Mouse (Mus musculus) lung, embryonic 15.5 days (tissue): ENCODE measurements around the gene Med25. TPM values are rescaled to one million over a fixed set of nuclear protein-coding genes. Genes with fewer than 3 reads are reported as not detected.
A peak's percentile ranks its signal among the peaks of the same experiment; 100 is the strongest.

Experiments used
- ATAC-seq: fragments of 200-750 bp; cut with Nextera tagmentation; 2 replicates; pipeline ENCODE4 v1.8.0; 2017; ENCODE audit warnings: moderate number of reproducible peaks, borderline replicate concordance; ENCODE audit not compliant: low FRiP score, low TSS enrichment; ENCODE audit errors: extremely low read depth
- H3K27ac ChIP-seq: fragments of 300-500 bp; sonication (generic); 2 replicates; pipeline ENCODE4 v1.5.1; 2015; ENCODE audit warnings: moderate library complexity, mild to moderate bottlenecking, inconsistent platforms
- H3K27me3 ChIP-seq: fragments of 300-500 bp; sonication (generic); 2 replicates; pipeline ENCODE4 v1.6.1; 2015; ENCODE audit warnings: inconsistent platforms
- H3K36me3 ChIP-seq: fragments of 300-500 bp; sonication (generic); 2 replicates; pipeline ENCODE4 v1.6.1; 2015; ENCODE audit warnings: inconsistent platforms
- H3K4me1 ChIP-seq: fragments of 300-500 bp; sonication (generic); 2 replicates; pipeline ENCODE4 v1.6.1; 2015; ENCODE audit warnings: inconsistent platforms
- H3K4me2 ChIP-seq: fragments of 300-500 bp; sonication (generic); 2 replicates; pipeline ENCODE4 v1.6.1; 2015; ENCODE audit warnings: inconsistent platforms, mild to moderate bottlenecking, moderate library complexity
- H3K4me3 ChIP-seq: fragments of 300-500 bp; sonication (generic); 2 replicates; pipeline ENCODE4 v1.5.1; 2015; ENCODE audit warnings: mild to moderate bottlenecking, inconsistent platforms
- H3K9ac ChIP-seq: fragments of 300-500 bp; sonication (generic); 2 replicates; pipeline ENCODE4 v1.6.1; 2015; ENCODE audit warnings: inconsistent platforms
- H3K9me3 ChIP-seq: fragments of 300-500 bp; sonication (generic); 2 replicates; pipeline ENCODE4 v1.6.1; 2016; ENCODE audit warnings: inconsistent platforms
- WGBS: fragments of 180-500 bp; shearing (Covaris S2); methylation state at CpG from one replicate; pipeline ENCODE4 v1.1.7; 2015; 5-methylcytosine and 5-hydroxymethylcytosine counted together
- polyA plus RNA-seq: library from polyadenylated mRNA; unstranded; fragments of >200 nt; fragmentation: Nextera tagmentation; extraction: Ambion mirVana; gene quantifications from 2 replicates; pipeline ENCODE4 v1.2.1, GENCODE M21; 2015

Gene Med25
- polyA plus RNA-seq, 1 experiment from 2014 or later = 97.7 TPM

DNA sequence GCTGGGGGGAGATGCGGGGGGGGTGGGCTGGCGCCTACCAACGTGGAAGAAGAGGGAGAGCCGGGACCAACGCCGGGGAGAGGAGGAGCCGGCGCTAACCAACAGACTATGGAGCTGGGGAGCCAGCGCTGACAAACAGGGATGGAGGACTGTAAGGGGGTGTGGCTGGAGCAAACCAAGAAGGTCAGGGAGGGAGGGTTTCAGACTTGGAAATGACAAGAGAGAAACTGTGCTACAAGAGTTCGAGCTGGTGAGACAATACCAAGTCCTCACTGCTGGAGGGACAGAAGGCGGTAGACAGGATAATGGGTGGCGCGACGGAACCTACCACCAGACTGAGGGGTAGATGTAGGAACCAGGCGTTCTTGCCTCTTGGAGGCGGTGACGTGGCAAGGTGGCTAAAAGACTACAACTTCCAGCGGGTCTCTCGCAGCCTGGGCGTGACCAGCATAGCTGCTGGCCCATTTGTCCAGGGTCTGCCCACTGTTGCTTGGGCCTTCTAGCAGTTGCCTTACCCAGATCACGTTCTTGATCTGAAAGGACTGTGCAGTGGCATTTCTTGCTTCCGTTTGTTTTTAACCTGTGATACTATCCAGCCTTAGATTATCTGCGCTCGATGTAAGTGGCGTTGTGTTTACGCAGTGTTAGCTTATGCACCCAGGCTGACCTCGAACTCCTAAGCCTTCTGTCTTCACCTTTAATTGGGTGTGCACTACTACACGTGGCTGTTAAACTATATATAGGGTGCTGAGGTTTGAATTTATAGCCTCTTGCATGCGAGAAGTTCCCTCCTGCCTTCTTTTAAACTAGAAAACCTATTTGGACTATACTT is 22.6 kb downstream of the Med25 start, which contains the start of gene Ptov1:
Ptov1 (minus strand) TSS at position 92 of the 832 bp plus-strand sequence.
- Histone ChIP-seq H3K36me3 (peaks cover 7% of the 10 kb centered on the region; the same call in 1 of the 2 replicates), H3K4me2 (peak within 1 kb of the TSS; percentile 71), H3K9ac (peak within 1 kb of the TSS; percentile 100), H3K9me3 (no peaks in the 10 kb centered on the region), H3K27ac (peak within 1 kb of the TSS; percentile 100), H3K4me1 (peaks cover 44% of the 10 kb centered on the region), H3K27me3 (no peaks in the 10 kb centered on the region), H3K4me3 (peak within 1 kb of the TSS; percentile 99)
- WGBS = 2% methylated on average over 29 of the region's 29 CpGs
- peak; percentile 93 for ATAC-seq

DNA sequence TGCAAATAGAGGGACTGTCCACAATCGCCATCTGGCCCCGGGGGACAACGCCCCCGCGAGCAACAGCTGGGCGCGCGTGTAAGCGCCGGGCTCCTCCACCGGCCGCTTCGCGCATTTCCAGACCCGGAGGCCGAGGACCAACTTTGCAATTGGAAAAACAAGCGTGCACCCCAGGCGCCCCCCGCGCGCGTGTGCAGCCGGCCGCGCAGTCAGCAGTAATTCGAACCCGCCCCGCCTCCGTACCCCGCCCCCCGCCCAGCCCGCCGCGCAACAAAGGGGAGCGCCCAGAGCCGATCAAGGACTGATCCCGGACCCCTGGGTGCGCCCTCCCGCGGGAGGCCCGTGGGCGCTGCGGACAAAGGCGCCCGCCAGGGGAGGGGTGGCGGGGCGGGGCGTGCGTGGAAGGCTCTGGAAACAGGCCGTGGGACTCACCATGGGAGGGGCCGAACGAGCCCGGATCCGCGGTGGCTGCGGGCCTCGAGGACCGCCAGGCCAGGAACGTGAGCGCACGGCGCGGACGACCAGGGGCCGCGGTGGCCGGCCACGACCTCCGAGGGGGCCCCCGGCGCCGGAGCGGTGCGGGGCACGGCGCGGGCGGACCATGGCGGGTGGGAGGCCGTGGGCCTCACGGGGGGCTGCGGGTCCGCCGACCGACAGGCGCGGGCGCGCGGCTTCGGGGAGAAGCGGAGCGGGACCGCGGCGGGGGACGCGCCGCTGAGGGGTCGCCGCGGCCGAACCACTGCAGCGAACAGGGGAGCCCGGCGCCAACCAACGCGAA is 23.4 kb downstream of the Med25 start:
- peak overlapping the region; percentile 100 for H3K9ac ChIP-seq
- H3K4me3 ChIP-seq = peak overlapping the region; percentile 99
- peaks cover 15% of the 10 kb centered on the region for H3K36me3 ChIP-seq
- H3K27ac ChIP-seq = peak overlapping the region; percentile 100
- H3K4me1 ChIP-seq = peaks cover 52% of the 10 kb centered on the region
- H3K27me3 ChIP-seq = no peaks in the 10 kb centered on the region
- under 1% methylated on average over 105 of the region's 108 CpGs for WGBS
- H3K9me3 ChIP-seq = no peaks in the 10 kb centered on the region
- H3K4me2 ChIP-seq = peak overlapping the region; percentile 71
- peak; percentile 64 for ATAC-seq

DNA sequence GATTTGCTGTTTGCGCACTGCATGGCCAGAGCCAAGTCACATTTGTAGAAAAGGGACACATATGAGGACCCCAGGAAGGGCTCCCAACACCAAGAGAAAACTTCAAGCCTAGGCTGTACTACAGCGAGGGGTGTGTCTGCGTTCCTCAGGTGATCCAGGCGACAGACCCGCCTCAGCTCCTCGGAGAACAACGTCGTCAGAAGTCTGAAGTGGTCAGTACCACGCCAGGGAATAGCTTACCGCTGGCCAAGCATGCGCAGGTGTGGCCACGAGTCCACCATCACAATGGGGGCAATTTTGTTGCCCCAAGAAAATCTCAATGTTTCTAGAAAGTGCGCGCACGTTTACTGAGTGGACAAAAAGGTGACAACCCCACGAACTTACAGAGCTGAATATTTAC is 24.0 kb downstream of the Med25 start:
- 5% methylated on average over 16 of the region's 16 CpGs for WGBS
- Histone ChIP-seq H3K4me1 (peaks cover 53% of the 10 kb centered on the region), H3K9me3 (no peaks in the 10 kb centered on the region), H3K27ac (peak overlapping the region; percentile 100), H3K36me3 (peaks cover 22% of the 10 kb centered on the region), H3K4me3 (peak overlapping the region; percentile 99), H3K9ac (peak overlapping the region; percentile 100), H3K4me2 (peak overlapping the region; percentile 71), H3K27me3 (no peaks in the 10 kb centered on the region)
- ATAC-seq = no peak

DNA sequence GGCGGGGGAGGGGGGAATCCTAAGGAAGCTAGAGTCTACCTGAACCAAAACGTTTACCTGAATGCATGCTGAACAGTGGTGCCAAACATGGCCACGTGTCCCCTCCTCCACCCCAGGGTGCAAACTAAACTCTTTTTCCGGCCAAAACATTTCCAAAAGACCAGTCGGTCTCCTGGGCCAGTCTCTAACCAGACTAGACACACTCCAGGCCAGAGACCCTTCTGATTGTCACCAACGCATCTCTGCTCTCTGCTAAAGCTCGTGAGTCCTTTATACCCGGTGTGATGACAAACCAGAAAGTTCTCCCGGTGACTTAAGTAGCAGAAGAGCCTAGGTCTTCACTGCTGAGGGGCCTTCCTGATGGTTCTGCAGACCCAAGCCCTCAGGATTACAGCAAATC is 24.7 kb downstream of the Med25 start:
- Histone ChIP-seq H3K36me3 (peaks cover 29% of the 10 kb centered on the region), H3K9ac (peak overlapping the region; percentile 100), H3K4me1 (peaks cover 51% of the 10 kb centered on the region), H3K4me3 (peak overlapping the region; percentile 99), H3K27me3 (no peaks in the 10 kb centered on the region), H3K27ac (peak overlapping the region; percentile 100), H3K9me3 (no peaks in the 10 kb centered on the region), H3K4me2 (peak overlapping the region; percentile 71)
- no peak for ATAC-seq
- 25% methylated on average over 9 of the region's 9 CpGs for WGBS

DNA sequence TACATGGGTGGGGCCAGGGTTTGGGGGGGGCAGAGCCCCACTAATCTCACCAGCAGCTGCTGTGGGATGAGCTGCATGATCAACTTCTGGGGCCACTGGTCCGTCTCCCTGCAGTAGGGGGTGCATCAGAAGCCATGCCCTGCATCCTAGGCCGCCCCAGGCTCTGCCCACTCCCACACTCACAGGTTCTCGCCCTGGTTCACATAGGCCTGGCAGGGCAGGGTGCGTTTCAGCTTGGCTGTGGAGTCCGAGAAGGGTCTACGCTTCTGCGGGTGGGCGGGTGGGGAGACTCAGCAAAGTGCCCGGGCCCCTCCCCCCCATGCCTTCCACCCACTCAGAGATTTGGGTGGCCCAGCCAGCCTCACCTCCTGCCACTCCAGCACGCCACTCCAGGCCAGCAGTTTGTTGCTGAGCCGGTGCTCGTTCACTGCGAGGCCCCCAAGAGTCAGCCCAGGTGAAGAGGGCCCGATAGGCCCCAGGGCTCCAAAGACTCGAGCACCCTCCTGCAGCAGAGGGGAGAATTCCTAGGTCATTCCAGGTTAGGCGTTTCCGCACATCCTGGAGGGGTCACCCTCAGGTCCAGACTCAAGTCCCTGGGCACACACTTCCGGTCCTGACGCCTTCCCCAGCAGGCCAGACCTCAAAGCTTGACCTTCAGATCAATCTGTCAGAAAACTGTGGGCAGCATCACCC is 25.4 kb downstream of the Med25 start:
- ATAC-seq = no peak
- H3K36me3 ChIP-seq = peaks cover 35% of the 10 kb centered on the region
- peak overlapping the region; percentile 71 for H3K4me2 ChIP-seq
- H3K27me3 ChIP-seq = no peaks in the 10 kb centered on the region
- peaks cover 55% of the 10 kb centered on the region for H3K4me1 ChIP-seq
- 44% methylated on average over 19 of the region's 19 CpGs for WGBS
- H3K9me3 ChIP-seq = no peaks in the 10 kb centered on the region
- peak overlapping the region; percentile 100 for H3K9ac ChIP-seq
- peak overlapping the region; percentile 99 for H3K4me3 ChIP-seq
- peak overlapping the region; percentile 100 for H3K27ac ChIP-seq

DNA sequence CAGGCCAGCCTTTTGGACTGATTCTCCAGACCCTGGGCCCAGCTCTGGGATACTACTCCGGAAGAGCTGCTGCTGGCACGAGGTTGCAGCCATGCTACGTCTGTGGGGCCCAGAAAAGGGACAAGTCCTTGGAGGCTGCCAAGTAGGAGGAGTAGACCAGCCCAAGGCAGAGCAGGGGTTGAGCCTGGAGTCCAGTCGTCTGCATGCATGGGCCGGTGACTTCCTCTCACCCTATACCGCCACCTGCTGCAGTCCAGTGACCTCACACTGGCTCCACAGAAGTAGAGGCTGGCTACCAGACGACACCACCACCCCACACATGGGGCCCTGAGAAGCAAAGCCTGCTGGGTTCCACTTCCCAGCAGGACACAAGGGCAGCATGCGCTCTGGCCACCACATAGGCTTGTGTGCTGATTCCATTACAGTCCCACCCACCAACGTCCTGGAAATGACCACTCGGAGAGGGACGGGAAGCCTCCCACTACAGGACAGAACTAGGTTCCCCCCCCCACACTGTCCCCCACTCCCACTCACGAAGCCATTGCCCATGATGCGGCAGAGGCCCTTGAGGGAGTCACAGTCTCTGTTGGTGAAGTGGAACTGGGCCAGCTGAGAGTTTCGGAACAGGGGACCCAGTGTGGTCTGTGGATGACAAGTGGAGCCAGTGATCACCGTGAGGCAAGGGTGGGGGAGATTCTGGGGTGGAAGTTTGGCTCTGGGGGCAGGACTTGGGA is 26.1 kb downstream of the Med25 start:
- ATAC-seq = peak; percentile 3; the same call in 1 of the 2 replicates
- H3K27ac ChIP-seq = peak overlapping the region; percentile 100

DNA sequence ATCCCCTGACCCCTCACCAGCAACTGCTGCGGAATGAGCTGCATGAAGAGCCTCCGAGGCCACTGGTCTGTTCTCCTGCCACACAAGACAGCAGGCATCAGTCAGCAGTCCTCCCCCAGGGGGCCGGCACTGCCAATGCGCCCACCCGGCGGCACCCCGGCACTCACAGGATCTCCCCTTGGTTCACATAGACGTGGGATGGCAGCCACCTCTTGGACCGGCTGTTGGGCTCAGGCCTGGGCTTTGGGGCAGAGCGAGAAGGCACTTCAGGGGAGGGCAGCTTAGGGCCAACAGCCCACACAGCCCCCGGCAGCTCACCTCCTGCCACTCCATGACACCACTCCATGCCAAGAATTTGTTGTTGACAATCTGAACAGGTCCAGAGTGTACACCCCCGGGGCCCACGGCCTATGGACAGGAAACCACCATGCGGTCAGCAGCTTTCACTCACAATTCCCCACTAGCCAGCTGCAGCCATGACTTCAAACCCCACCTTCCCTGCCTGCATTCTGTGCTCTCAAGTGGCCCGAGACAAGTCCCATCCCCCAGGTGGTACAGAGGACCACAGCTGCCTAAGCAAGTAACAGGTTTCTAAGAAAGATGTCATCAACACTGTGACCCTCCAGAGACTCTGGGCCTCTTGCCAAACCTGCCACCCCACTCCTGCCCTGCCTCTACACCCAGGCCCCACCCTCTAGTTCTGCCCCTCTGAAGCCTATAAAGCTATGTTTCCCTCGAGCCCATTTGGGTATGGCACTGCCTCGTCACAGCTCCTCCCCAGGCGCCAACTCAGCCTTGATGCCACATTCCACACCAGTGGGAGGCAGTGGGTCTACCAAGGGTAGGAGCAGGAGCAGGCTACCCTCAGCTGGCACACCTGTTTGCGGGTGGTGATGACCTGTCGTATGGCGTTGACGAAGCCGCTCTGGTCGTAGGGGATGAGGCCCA is 27.6 kb downstream of the Med25 start:
- no peak for ATAC-seq
- H3K9me3 ChIP-seq = no peaks in the 10 kb centered on the region
- WGBS = 70% methylated on average over 24 of the region's 24 CpGs
- peaks cover 67% of the 10 kb centered on the region for H3K4me1 ChIP-seq
- no peaks in the 10 kb centered on the region for H3K27me3 ChIP-seq
- H3K36me3 ChIP-seq = peaks cover 43% of the 10 kb centered on the region
- no peak overlapping the region for H3K4me2 ChIP-seq
- no peak overlapping the region for H3K4me3 ChIP-seq
- peak overlapping the region; percentile 25; the same call in 1 of the 2 replicates for H3K27ac ChIP-seq
- peak overlapping the region; percentile 21 for H3K9ac ChIP-seq

More for the DNA sequence above, 26.1 kb downstream of the Med25 start:
- WGBS = 41% methylated on average over 15 of the region's 15 CpGs
- H3K4me1 ChIP-seq = peaks cover 60% of the 10 kb centered on the region
- peak overlapping the region; percentile 99 for H3K4me3 ChIP-seq
- H3K27me3 ChIP-seq = no peaks in the 10 kb centered on the region
- H3K36me3 ChIP-seq = peaks cover 42% of the 10 kb centered on the region
- H3K9ac ChIP-seq = peak overlapping the region; percentile 100
- no peaks in the 10 kb centered on the region for H3K9me3 ChIP-seq
- peak overlapping the region; percentile 71 for H3K4me2 ChIP-seq

DNA sequence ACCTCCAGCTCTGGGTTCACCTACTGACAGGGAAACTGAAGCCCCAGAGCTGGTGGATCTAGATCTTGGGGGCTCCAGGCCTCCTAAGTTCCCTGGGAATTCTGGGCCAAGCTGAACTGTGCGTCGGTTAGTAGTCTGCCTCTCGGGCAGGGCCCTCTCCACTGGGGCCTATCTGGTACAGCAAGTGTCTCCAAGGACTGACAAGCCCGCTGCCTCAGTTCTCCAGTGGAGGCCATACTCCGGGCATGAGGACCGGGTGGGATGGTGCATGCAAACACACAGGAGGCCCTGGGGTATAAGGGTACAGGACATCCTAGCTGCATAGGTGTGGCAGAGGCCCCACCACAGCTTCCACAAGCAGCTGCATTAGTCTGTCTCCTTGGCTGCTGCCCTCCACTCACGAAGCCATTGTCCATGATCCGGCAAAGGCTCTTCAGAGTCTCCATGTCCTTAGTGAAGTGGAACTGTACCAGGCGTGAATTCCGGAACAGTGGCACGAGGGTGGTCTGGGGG is 28.5 kb downstream of the Med25 start:
- WGBS = 80% methylated on average over 11 of the region's 11 CpGs
- H3K27me3 ChIP-seq = no peaks in the 10 kb centered on the region
- ATAC-seq = no peak
- H3K9me3 ChIP-seq = no peaks in the 10 kb centered on the region
- no peak overlapping the region for H3K4me2 ChIP-seq
- no peak overlapping the region for H3K27ac ChIP-seq
- peaks cover 43% of the 10 kb centered on the region for H3K36me3 ChIP-seq
- no peak overlapping the region for H3K4me3 ChIP-seq
- no peak overlapping the region for H3K9ac ChIP-seq
- H3K4me1 ChIP-seq = peaks cover 67% of the 10 kb centered on the region

DNA sequence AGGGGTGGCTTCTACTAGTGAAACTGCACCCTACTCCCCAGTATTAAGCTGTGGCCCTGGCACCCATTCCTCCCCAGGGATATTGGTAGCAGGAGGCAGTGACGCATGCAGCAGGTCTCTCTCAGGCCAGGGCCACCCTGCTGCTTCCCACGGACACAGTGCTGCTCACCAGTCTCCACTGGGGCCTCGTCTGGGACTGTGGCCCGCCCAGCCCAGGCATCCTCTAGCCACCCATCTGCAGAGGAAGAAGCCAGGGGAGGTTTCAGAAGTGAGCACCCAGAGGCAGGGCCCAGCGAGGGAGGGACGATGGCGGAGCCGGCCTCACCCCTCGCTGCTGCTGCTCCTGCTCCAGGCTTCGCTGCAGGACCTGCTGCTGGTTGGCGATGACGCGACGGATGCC is 29.3 kb downstream of the Med25 start:
- Histone ChIP-seq H3K4me1 (peaks cover 69% of the 10 kb centered on the region), H3K4me2 (no peak overlapping the region), H3K4me3 (no peak overlapping the region), H3K9me3 (no peaks in the 10 kb centered on the region), H3K9ac (no peak overlapping the region), H3K27me3 (no peaks in the 10 kb centered on the region), H3K27ac (no peak overlapping the region), H3K36me3 (peaks cover 43% of the 10 kb centered on the region)
- WGBS = 87% methylated on average over 14 of the region's 14 CpGs
- ATAC-seq = no peak

DNA sequence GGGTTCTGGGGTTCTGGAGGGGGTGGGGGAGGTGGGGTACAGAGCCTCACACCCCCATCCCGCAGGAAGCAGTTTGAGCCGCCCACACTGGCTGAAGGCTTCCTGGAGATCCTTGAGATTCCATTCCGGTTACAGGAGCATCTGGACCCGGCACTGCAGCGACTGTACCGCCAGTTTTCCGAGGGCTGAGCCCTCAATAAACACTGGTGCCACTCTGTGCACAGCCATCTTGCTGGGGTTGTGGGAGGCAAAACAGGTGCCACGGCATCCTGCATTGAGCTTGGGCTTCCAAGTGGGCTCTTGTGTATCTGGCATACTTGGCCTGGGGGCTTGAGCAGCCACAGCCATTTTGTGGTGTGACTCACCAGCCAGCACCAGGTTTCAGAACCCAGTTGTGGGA is 30.1 kb downstream of the Med25 start:
- Histone ChIP-seq H3K27ac (no peak overlapping the region), H3K9ac (no peak overlapping the region), H3K36me3 (peaks cover 43% of the 10 kb centered on the region), H3K27me3 (no peaks in the 10 kb centered on the region), H3K4me3 (no peak overlapping the region), H3K9me3 (no peaks in the 10 kb centered on the region), H3K4me1 (peaks cover 69% of the 10 kb centered on the region), H3K4me2 (no peak overlapping the region)
- ATAC-seq = no peak
- 51% methylated on average over 8 of the region's 8 CpGs for WGBS
